Mouse (Mus musculus): ENCODE results near the gene Wipf2.

DNA sequence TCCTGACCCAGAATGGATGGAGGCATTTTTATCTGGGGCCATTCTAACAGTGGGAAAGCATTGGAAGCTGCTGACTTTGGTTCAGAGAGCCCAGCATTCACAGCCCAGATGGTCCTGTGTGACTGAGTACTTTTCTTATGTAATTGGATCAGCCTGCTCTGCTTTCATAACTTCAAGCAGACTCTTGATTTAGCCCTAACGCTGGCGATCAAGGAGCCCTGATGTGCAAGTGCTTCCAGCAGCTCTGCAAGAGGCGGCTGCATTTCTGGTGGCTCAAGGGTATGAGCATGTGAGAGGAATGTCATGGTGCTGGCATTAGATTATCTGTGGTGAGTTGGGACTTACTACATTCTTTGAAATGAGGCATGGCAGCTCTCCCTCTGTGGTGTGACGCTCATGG lies 8.6 kb downstream of the Wipf2 start:
- TF ChIP-seq CTCF (IDR thresholded peaks at IDR 0.05; ENCODE audit: extremely low read depth, insufficient read length, insufficient replicate concordance, low read depth, low read length) (no peak), POLR2A (IDR thresholded peaks at IDR 0.05; ENCODE audit: low read depth, low read length) (no peak)

All from small intestine, adult 2 months (tissue).